In genomic region chr6:137315265-137315664, GRCm38 (mm10) we compare ENCODE assay signal across 11 mouse cellular contexts.
"Had no signal": no experiment of that assay in that cellular context is flagged by ENCODE, and none has a peak within 500 bp of the region (broad histone marks: within the 10 kb centered on the region; RNA-seq: fewer than 3 reads in every experiment).

No protein-coding gene starts in this region.

- H3K9me3 ChIP-seq: limb, embryonic 15.5 days; midbrain, embryonic 12.5 days had no signal

- H3K27me3 ChIP-seq: limb, embryonic 15.5 days; midbrain, embryonic 12.5 days had no signal

- H3K9ac ChIP-seq: limb, embryonic 15.5 days; midbrain, embryonic 12.5 days had no signal

- H3K4me3 ChIP-seq: limb, embryonic 15.5 days; midbrain, embryonic 12.5 days had no signal

- H3K27ac ChIP-seq: kidney, postnatal 0 days; limb, embryonic 15.5 days; midbrain, embryonic 12.5 days; stomach, postnatal 0 days had no signal

- DNase-seq: kidney, adult 9 months; kidney, postnatal 36 days; layer of hippocampus, adult 9-11 months; layer of hippocampus, postnatal 36 days; lung, adult 18-20 months; thymus, postnatal 4 days had no signal

- H3K4me2 ChIP-seq: limb, embryonic 15.5 days; midbrain, embryonic 12.5 days had no signal

- H3K36me3 ChIP-seq: limb, embryonic 15.5 days; midbrain, embryonic 12.5 days had no signal

- ATAC-seq: midbrain, embryonic 16.5 days had no signal
